Mouse (Mus musculus) C2C12 (cell line): ENCODE results near the gene Slc38a9.

Source experiments
- CEBPB ChIP-seq: IDR thresholded peaks from one replicate; pipeline ENCODE4 v1.6.1; 2011; ENCODE audit warnings: low read depth, mild to moderate bottlenecking, control low read depth, moderate library complexity
- CTCF ChIP-seq: IDR thresholded peaks from one replicate; pipeline ENCODE4 v1.5.1; 2011; ENCODE audit not compliant: control insufficient read depth, insufficient read depth, insufficient read length

DNA sequence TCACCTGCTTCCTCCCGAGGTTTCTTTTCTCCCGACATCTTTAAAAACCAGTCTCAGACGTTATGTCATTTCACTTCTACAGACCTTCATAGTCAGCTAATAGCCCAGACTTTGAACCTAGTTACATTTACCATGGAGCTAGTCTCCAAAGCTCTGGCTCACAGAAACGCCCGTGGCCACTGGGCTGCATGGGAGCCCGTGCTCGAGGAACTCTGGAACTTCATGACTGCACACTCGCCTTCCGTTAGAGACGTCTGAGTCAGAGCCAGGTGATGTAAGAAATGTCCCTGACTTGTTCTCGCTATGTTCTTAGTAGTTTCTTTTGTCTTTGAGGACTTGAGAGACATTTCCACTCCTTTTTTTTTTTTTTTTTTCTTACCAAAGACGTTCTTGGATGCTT lies 72.8 kb downstream of the Slc38a9 start:
- TF ChIP-seq CTCF (no peak), CEBPB (no peak)
